Mouse (Mus musculus) hindbrain, embryonic 14.5 days (tissue): ENCODE measurements around the gene Frmd5. TPM values are rescaled to one million over a fixed set of nuclear protein-coding genes. Genes with fewer than 3 reads are reported as not detected.

Experiments
- ATAC-seq: fragments of 200-750 bp; cut with Nextera tagmentation; 2 replicates; pipeline ENCODE4 v1.8.0; 2017; ENCODE audit warnings: moderate number of reproducible peaks, mild to moderate bottlenecking, moderate TSS enrichment, moderate library complexity; ENCODE audit not compliant: low FRiP score
- DNase-seq: peaks from one replicate; pipeline ENCODE4 v3.0.0-alpha.2; 2015; ENCODE audit warnings: low spot score
- H3K27ac ChIP-seq: fragments of 300-500 bp; sonication (generic); 2 replicates; pipeline ENCODE4 v1.5.1; 2014; ENCODE audit warnings: mild to moderate bottlenecking, moderate library complexity
- H3K27me3 ChIP-seq: fragments of 300-500 bp; sonication (generic); 2 replicates; pipeline ENCODE4 v1.6.1; 2014; ENCODE audit warnings: mild to moderate bottlenecking, low read length, mixed read lengths; ENCODE audit not compliant: control insufficient read depth, insufficient read depth
- H3K36me3 ChIP-seq: fragments of 300-500 bp; sonication (generic); replicated peaks from 2 replicates; pipeline ENCODE4 v1.6.1; 2014; ENCODE audit not compliant: control insufficient read depth, insufficient read depth
- H3K4me1 ChIP-seq: fragments of 300-500 bp; sonication (generic); replicated peaks from 2 replicates; pipeline ENCODE4 v1.6.1; 2014; ENCODE audit warnings: antibody characterized with exemption, low read length, mixed read lengths; ENCODE audit not compliant: control insufficient read depth, insufficient read depth
- H3K4me2 ChIP-seq: fragments of 300-500 bp; sonication (generic); replicated peaks from 2 replicates; pipeline ENCODE4 v1.6.1; 2014; ENCODE audit warnings: mild to moderate bottlenecking, moderate library complexity
- H3K4me3 ChIP-seq: fragments of 300-500 bp; sonication (generic); replicated peaks from 2 replicates; pipeline ENCODE4 v1.5.1; 2014; ENCODE audit warnings: mild to moderate bottlenecking, low read length
- H3K9ac ChIP-seq: fragments of 300-500 bp; sonication (generic); 2 replicates; pipeline ENCODE4 v1.6.1; 2014
- H3K9me3 ChIP-seq: fragments of 300-500 bp; sonication (generic); 2 replicates; pipeline ENCODE4 v1.6.1; 2016; ENCODE audit warnings: low read length; ENCODE audit not compliant: control insufficient read depth
- WGBS: fragments of 180-500 bp; shearing (Covaris S2); extraction: QIAGEN DNeasy Blood & Tissue Kit; methylation state at CpG from one replicate; pipeline ENCODE4 v1.1.7; 2014; 5-methylcytosine and 5-hydroxymethylcytosine counted together
- polyA plus RNA-seq: library from polyadenylated mRNA; unstranded; fragments of >200 nt; fragmentation: Nextera tagmentation; extraction: Ambion mirVana; gene quantifications from 2 replicates; pipeline ENCODE4 v1.2.1, GENCODE M21; 2014

The Frmd5 gene
- polyA plus RNA-seq, 1 experiment from 2014 or later: 30.0 TPM

- no peak for ATAC-seq
- 79% methylated on average over 2 of the region's 2 CpGs for WGBS
These were observed 18.5 kb downstream of the Frmd5 start for GRCm38 (mm10) chr2:121788415-121788814.

GRCm38 (mm10) chr2:121787767-121788166, 19.1 kb downstream of the Frmd5 start:
- Histone ChIP-seq H3K27ac (no peak overlapping the region), H3K9ac (no peak overlapping the region), H3K36me3 (no peaks in the 10 kb centered on the region), H3K9me3 (no peaks in the 10 kb centered on the region), H3K4me1 (0 out of 2 replicates have a peak, but pooled peaks cover 11% of the 10 kb centered on the region), H3K4me3 (no peak overlapping the region), H3K4me2 (no peak overlapping the region), H3K27me3 (no peaks in the 10 kb centered on the region)
- no peak for DNase-seq
- WGBS: 68% methylated on average over 13 of the region's 13 CpGs
- no peak for ATAC-seq

More at GRCm38 (mm10) chr2:121788415-121788814, 18.5 kb downstream of the Frmd5 start:
- no peak overlapping the region for H3K4me3 ChIP-seq
- no peak overlapping the region for H3K9ac ChIP-seq
- DNase-seq: no peak
- no peaks in the 10 kb centered on the region for H3K36me3 ChIP-seq
- 0 out of 2 replicates have a peak, but pooled peaks cover 11% of the 10 kb centered on the region for H3K4me1 ChIP-seq
- no peak overlapping the region for H3K4me2 ChIP-seq
- no peaks in the 10 kb centered on the region for H3K9me3 ChIP-seq
- no peak overlapping the region for H3K27ac ChIP-seq
- no peaks in the 10 kb centered on the region for H3K27me3 ChIP-seq

GRCm38 (mm10) chr2:121787271-121787670, 19.6 kb downstream of the Frmd5 start:
- Histone ChIP-seq H3K36me3 (no peaks in the 10 kb centered on the region), H3K27ac (no peak overlapping the region), H3K9me3 (no peaks in the 10 kb centered on the region), H3K27me3 (no peaks in the 10 kb centered on the region), H3K9ac (no peak overlapping the region), H3K4me3 (no peak overlapping the region), H3K4me1 (0 out of 2 replicates have a peak, but pooled peaks cover 11% of the 10 kb centered on the region), H3K4me2 (no peak overlapping the region)
- DNase-seq (no peak), ATAC-seq (no peak)
- WGBS: 70% methylated on average over 7 of the region's 7 CpGs

- DNase-seq (no peak), ATAC-seq (no peak)
- Histone ChIP-seq H3K36me3 (no peaks in the 10 kb centered on the region), H3K4me3 (no peak overlapping the region), H3K9me3 (no peaks in the 10 kb centered on the region), H3K27me3 (no peaks in the 10 kb centered on the region), H3K4me2 (no peak overlapping the region), H3K27ac (no peak overlapping the region), H3K4me1 (0 out of 2 replicates have a peak, but pooled peaks cover 6% of the 10 kb centered on the region), H3K9ac (no peak overlapping the region)
- WGBS: 78% methylated on average over 7 of the region's 7 CpGs
These were observed 30.7 kb downstream of the Frmd5 start for GRCm38 (mm10) chr2:121776219-121776618.

GRCm38 (mm10) chr2:121764851-121765250, 42.0 kb downstream of the Frmd5 start:
- no peak overlapping the region for H3K4me3 ChIP-seq
- ATAC-seq (no peak), DNase-seq (no peak)
- no peak overlapping the region for H3K27ac ChIP-seq
- H3K4me2 ChIP-seq: no peak overlapping the region
- H3K4me1 ChIP-seq: no peaks in the 10 kb centered on the region
- no peak overlapping the region for H3K9ac ChIP-seq
- WGBS: 55% methylated on average over 5 of the region's 5 CpGs
- H3K9me3 ChIP-seq: peaks cover 5% of the 10 kb centered on the region
- H3K27me3 ChIP-seq: no peaks in the 10 kb centered on the region
- H3K36me3 ChIP-seq: no peaks in the 10 kb centered on the region

- Histone ChIP-seq H3K9ac (no peak overlapping the region), H3K27me3 (no peaks in the 10 kb centered on the region), H3K4me3 (no peak overlapping the region), H3K4me1 (no peaks in the 10 kb centered on the region), H3K9me3 (no peaks in the 10 kb centered on the region), H3K4me2 (no peak overlapping the region), H3K36me3 (no peaks in the 10 kb centered on the region), H3K27ac (no peak overlapping the region)
- DNase-seq (no peak), ATAC-seq (no peak)
- WGBS: 96% methylated on average over 5 of the region's 5 CpGs
These were observed 45.0 kb downstream of the Frmd5 start for GRCm38 (mm10) chr2:121761861-121762260.

GRCm38 (mm10) chr2:121761281-121761795, 45.5 kb downstream of the Frmd5 start:
- no peak overlapping the region for H3K9ac ChIP-seq
- H3K4me3 ChIP-seq: no peak overlapping the region
- no peaks in the 10 kb centered on the region for H3K4me1 ChIP-seq
- H3K27me3 ChIP-seq: no peaks in the 10 kb centered on the region
- ATAC-seq (no peak), DNase-seq (no peak)
- no peak overlapping the region for H3K4me2 ChIP-seq
- 91% methylated on average over 11 of the region's 11 CpGs for whole genome bisulfite sequencing
- no peaks in the 10 kb centered on the region for H3K9me3 ChIP-seq
- H3K36me3 ChIP-seq: no peaks in the 10 kb centered on the region
- no peak overlapping the region for H3K27ac ChIP-seq

GRCm38 (mm10) chr2:121760646-121761045, 46.2 kb downstream of the Frmd5 start:
- ATAC-seq: no peak
- DNase-seq: no peak
- 90% methylated on average over 9 of the region's 9 CpGs for WGBS

GRCm38 (mm10) chr2:121758258-121758657, 48.6 kb downstream of the Frmd5 start:
- no peaks in the 10 kb centered on the region for H3K27me3 ChIP-seq
- H3K36me3 ChIP-seq: no peaks in the 10 kb centered on the region
- H3K9ac ChIP-seq: no peak overlapping the region
- H3K4me1 ChIP-seq: 0 out of 2 replicates have a peak, but pooled peaks cover 4% of the 10 kb centered on the region
- no peaks in the 10 kb centered on the region for H3K9me3 ChIP-seq
- WGBS: 89% methylated on average over 8 of the region's 8 CpGs
- no peak for DNase-seq
- H3K4me2 ChIP-seq: no peak overlapping the region
- H3K4me3 ChIP-seq: no peak overlapping the region
- no peak overlapping the region for H3K27ac ChIP-seq
- ATAC-seq: no peak

More at GRCm38 (mm10) chr2:121760646-121761045, 46.2 kb downstream of the Frmd5 start:
- Histone ChIP-seq H3K9ac (no peak overlapping the region), H3K36me3 (no peaks in the 10 kb centered on the region), H3K4me2 (no peak overlapping the region), H3K27me3 (no peaks in the 10 kb centered on the region), H3K9me3 (no peaks in the 10 kb centered on the region), H3K4me1 (no peaks in the 10 kb centered on the region), H3K4me3 (no peak overlapping the region), H3K27ac (no peak overlapping the region)

- 95% methylated on average over 1 of the region's 1 CpGs for WGBS
- Histone ChIP-seq H3K27me3 (no peaks in the 10 kb centered on the region), H3K4me3 (no peak overlapping the region), H3K4me2 (no peak overlapping the region), H3K27ac (no peak overlapping the region), H3K4me1 (0 out of 2 replicates have a peak, but pooled peaks cover 4% of the 10 kb centered on the region), H3K9ac (no peak overlapping the region), H3K36me3 (no peaks in the 10 kb centered on the region), H3K9me3 (no peaks in the 10 kb centered on the region)
- DNase-seq: no peak
- ATAC-seq: no peak
These were observed 50.6 kb downstream of the Frmd5 start for GRCm38 (mm10) chr2:121756336-121756735.
